Mouse (Mus musculus): Measurements from ENCODE around the gene Pax8. TPM values are rescaled to one million over a fixed set of nuclear protein-coding genes. Genes with fewer than 3 reads are reported as not detected.

The Pax8 gene
- total and polyA plus RNA-seq, 3 experiments, result 0.17 to 0.60 TPM; not detected in 1

- no peak for DNase-seq (ENCODE audit: extremely low read depth)
- Histone ChIP-seq H3K9ac (ENCODE audit: insufficient read depth, low read depth) (no peak overlapping the region), H3K79me2 (replicated peaks; ENCODE audit: control insufficient read depth, extremely low read depth, insufficient read depth, poor library complexity, severe bottlenecking) (no peaks in the 10 kb centered on the region), H3K4me2 (ENCODE audit: insufficient read depth, low read depth, poor library complexity, severe bottlenecking) (no peak overlapping the region), H3K36me3 (replicated peaks in 1 of 2; ENCODE audit: control insufficient read depth in 1 of 2, insufficient read depth in 1 of 2, low read length in 1 of 2) (no peaks in the 10 kb centered on the region), H3K27me3 (replicated peaks) (no peaks in the 10 kb centered on the region), H3K4me1 (ENCODE audit: control insufficient read depth in 1 of 2, insufficient read depth in 2 of 2) (no peaks in the 10 kb centered on the region), H3K9me3 (replicated peaks; ENCODE audit: low read length) (no peaks in the 10 kb centered on the region), H3K27ac (ENCODE audit: insufficient read depth, low read depth) (no peak overlapping the region), H3K4me3 (replicated peaks in 1 of 3; ENCODE audit: low read depth in 2 of 3, low read length in 2 of 3, poor library complexity in 1 of 3) (no peak overlapping the region)
- no peak for TF ChIP-seq MAFK (IDR thresholded peaks at IDR 0.05; ENCODE audit: insufficient replicate concordance, low read length)
- no peak for TF ChIP-seq JUN (IDR thresholded peaks at IDR 0.05; ENCODE audit: insufficient read depth, low read depth, low read length)
- no peak for TF ChIP-seq EP300 (IDR thresholded peaks at IDR 0.05; ENCODE audit: low read length)
- TF ChIP-seq USF1 (IDR thresholded peaks at IDR 0.05; ENCODE audit: low read depth, low read length), result no peak
- no peak for TF ChIP-seq RAD21 (IDR thresholded peaks at IDR 0.05; ENCODE audit: low read depth, low read length)
- no peak for TF ChIP-seq BHLHE40 (IDR thresholded peaks at IDR 0.05; ENCODE audit: low read depth, low read length)
- TF ChIP-seq JUND (conservative IDR thresholded peaks at IDR 0.05; ENCODE audit: low read depth, low read length), result no peak
- TF ChIP-seq TCF12 (IDR thresholded peaks at IDR 0.05; ENCODE audit: low read depth, low read length), result no peak
- no peak for TF ChIP-seq ETS1 (conservative IDR thresholded peaks at IDR 0.05; ENCODE audit: low read depth, low read length)
- in situ Hi-C loops (cut with MboI; ENCODE audit: low pct_ligation_motif_present, low pct_unique_long_range_greater_than_20kb, low sequenced_read_pairs) (no loop called here), dilution Hi-C loops (cut with MboI; ENCODE audit: extremely low pct_ligation_motif_present, extremely low pct_unique_long_range_greater_than_20kb, low sequenced_read_pairs) (no loop called here)
These were observed 45.6 kb downstream of the Pax8 start for GRCm38 (mm10) chr2:24429806-24430205.

GRCm38 (mm10) chr2:24427866-24428675, 47.3 kb downstream of the Pax8 start:
- Histone ChIP-seq H3K79me2 (replicated peaks; ENCODE audit: control insufficient read depth, extremely low read depth, insufficient read depth, poor library complexity, severe bottlenecking) (no peaks in the 10 kb centered on the region), H3K36me3 (replicated peaks in 1 of 2; ENCODE audit: control insufficient read depth in 1 of 2, insufficient read depth in 1 of 2, low read length in 1 of 2) (no peaks in the 10 kb centered on the region), H3K27ac (ENCODE audit: insufficient read depth, low read depth) (no peak overlapping the region), H3K9ac (ENCODE audit: insufficient read depth, low read depth) (no peak overlapping the region), H3K9me3 (replicated peaks; ENCODE audit: low read length) (no peaks in the 10 kb centered on the region), H3K27me3 (replicated peaks) (no peaks in the 10 kb centered on the region), H3K4me3 (replicated peaks in 1 of 3; ENCODE audit: low read depth in 2 of 3, low read length in 2 of 3, poor library complexity in 1 of 3) (no peak overlapping the region), H3K4me1 (ENCODE audit: control insufficient read depth in 1 of 2, insufficient read depth in 2 of 2) (no peaks in the 10 kb centered on the region), H3K4me2 (ENCODE audit: insufficient read depth, low read depth, poor library complexity, severe bottlenecking) (no peak overlapping the region)
- in situ Hi-C loops (cut with MboI; ENCODE audit: low pct_ligation_motif_present, low pct_unique_long_range_greater_than_20kb, low sequenced_read_pairs), result no loop called here
- no peak for DNase-seq (ENCODE audit: extremely low read depth)
- TF ChIP-seq ETS1 (conservative IDR thresholded peaks at IDR 0.05; ENCODE audit: low read depth, low read length) (no peak), MYC (IDR thresholded peaks at IDR 0.05; ENCODE audit: low read depth, low read length) (no peak), USF1 (IDR thresholded peaks at IDR 0.05; ENCODE audit: low read depth, low read length) (no peak), KAT2A (IDR thresholded peaks at IDR 0.05; ENCODE audit: insufficient replicate concordance, low read length) (no peak), RAD21 (IDR thresholded peaks at IDR 0.05; ENCODE audit: low read depth, low read length) (no peak), ZC3H11A (IDR thresholded peaks at IDR 0.05; ENCODE audit: low read depth, low read length) (no peak), BHLHE40 (IDR thresholded peaks at IDR 0.05; ENCODE audit: low read depth, low read length) (no peak), USF2 (conservative IDR thresholded peaks at IDR 0.05; ENCODE audit: low read depth, low read length) (no peak), ZMIZ1 (IDR thresholded peaks at IDR 0.05; ENCODE audit: low read depth, low read length) (no peak), MAZ (IDR thresholded peaks at IDR 0.05; ENCODE audit: low read depth, low read length) (no peak)
- dilution Hi-C loops (cut with MboI; ENCODE audit: extremely low pct_ligation_motif_present, extremely low pct_unique_long_range_greater_than_20kb, low sequenced_read_pairs), result no loop called here
